Mouse (Mus musculus): ENCODE data around the gene Rbm41. TPM values are rescaled to one million over a fixed set of nuclear protein-coding genes. Genes with fewer than 3 reads are reported as not detected.

Rbm41 gene
- polyA plus RNA-seq (2015; fragmentation: Nextera tagmentation; extraction: Ambion mirVana) = 4.9 and 6.7 TPM in 2 replicates

DNA sequence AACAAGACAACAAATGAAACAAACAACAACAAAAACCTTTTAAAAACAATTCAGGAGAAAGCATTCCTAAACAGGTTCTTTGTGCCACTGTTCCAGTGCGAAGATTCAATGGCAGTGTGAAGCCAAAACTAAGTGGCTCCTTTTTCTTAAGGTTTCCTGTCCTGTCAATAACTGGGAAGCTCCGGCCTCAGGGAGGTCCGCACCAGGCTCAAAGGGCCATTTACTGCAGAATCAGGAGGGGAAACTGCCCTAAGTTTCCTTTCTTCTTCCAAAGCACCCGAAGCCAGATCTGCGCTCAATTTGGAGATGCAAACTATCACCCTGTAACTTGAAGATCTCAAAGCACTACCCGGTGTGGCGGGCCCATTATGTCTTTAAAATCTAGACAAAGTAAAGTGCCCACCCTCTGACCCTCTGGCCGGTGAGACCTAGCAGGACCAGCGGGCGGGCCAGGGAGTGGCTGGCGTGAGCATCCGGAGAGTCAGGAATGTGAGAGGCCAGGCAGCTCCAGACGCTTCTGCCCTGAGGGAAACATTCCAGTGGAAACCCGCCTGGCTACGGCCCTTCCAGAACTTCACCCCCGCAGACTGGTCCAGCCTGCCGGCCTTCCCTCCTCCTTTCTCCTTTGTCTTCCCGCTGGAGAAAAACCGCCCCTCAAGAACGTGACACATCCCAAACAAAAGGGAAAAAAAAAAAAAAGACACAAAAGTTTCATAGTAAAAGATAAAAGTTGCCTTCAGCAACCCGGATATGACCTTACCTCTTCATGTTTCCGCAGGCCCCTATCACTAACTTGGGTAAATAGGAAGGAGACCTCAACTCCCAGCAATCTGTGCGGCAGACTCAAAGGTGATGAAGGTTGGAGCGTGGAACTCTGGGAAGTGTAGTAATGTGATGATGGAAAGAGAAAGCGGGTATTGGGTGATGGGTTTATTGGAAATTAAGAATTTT, at the start of gene Rbm41:
Gene Rbm41, minus strand, starts transcription at position 856 of the 951 bp plus-strand sequence.
- Histone ChIP-seq H3K4me1 (no peaks in the 10 kb centered on the region), H3K9ac (peak within 1 kb of the TSS; percentile 73), H3K27me3 (peaks cover 28% of the 10 kb centered on the region; the same call in 1 of the 2 replicates), H3K4me3 (peak within 1 kb of the TSS; percentile 57), H3K4me2 (replicated peaks) (peak within 1 kb of the TSS; percentile 65), H3K36me3 (peaks cover 12% of the 10 kb centered on the region), H3K27ac (peak within 1 kb of the TSS; percentile 39; the same call in 1 of the 2 replicates), H3K9me3 (no peaks in the 10 kb centered on the region)
- 11% methylated on average over 25 of the region's 25 CpGs for WGBS
- ATAC-seq (ENCODE audit: low FRiP score, low read depth) = peak; percentile 93

DNA sequence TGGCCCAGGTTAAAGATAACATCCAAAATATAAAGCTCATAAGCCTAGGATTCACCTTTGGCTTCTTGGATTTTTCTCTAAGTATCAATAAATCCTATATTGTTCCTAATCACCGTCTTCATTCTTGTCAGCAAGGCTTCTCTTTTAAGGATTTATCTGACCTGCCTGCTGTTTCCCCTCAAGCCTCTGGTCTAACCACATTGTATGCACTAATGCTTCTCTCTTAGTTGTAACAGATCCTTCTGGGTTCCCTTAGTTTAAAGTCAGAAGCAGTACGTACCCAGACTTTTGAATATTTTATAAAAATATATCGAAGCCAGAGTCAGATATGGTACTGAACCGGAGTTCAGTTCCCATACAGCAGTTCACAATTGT, 283 bp upstream of the Rbm41 start:
- no peaks in the 10 kb centered on the region for H3K4me1 ChIP-seq
- no peak overlapping the region; the same call in 1 of the 2 replicates for H3K4me2 ChIP-seq (replicated peaks)
- no peak overlapping the region for H3K27ac ChIP-seq
- no peak overlapping the region for H3K9ac ChIP-seq
- ATAC-seq (ENCODE audit: low FRiP score, low read depth) = no peak
- 84% methylated on average over 4 of the region's 4 CpGs for WGBS
- H3K27me3 ChIP-seq = peaks cover 32% of the 10 kb centered on the region; the same call in 1 of the 2 replicates
- H3K36me3 ChIP-seq = peaks cover 6% of the 10 kb centered on the region; the same call in 1 of the 2 replicates
- no peaks in the 10 kb centered on the region for H3K9me3 ChIP-seq
- H3K4me3 ChIP-seq = peak overlapping the region; percentile 57

DNA sequence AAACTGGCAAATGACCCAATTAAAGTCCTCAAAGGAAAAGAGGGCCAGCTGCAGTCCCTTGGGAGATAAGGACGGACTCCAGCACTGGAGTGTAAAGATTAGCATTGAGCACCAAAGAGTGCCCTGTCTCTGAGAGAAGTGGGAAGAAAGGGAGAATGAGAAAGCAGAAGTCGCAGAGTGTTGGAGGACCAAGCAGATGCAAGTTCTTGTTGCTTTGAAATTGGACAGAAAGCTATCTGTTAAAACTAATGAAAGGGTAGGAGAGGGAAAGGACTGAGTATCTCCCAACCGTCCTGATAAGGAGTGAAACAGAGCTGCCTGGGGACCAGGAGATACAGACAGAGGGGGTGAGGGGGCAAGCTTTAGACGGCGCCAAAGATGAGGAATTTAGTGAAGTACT, 16.3 kb downstream of the Rbm41 start:
- Histone ChIP-seq H3K36me3 (peaks cover 10% of the 10 kb centered on the region; the same call in 1 of the 2 replicates), H3K4me1 (no peaks in the 10 kb centered on the region), H3K27ac (no peak overlapping the region), H3K9ac (no peak overlapping the region), H3K4me3 (no peak overlapping the region), H3K9me3 (no peaks in the 10 kb centered on the region), H3K27me3 (peaks cover 13% of the 10 kb centered on the region; the same call in 1 of the 2 replicates), H3K4me2 (replicated peaks) (no peak overlapping the region)
- WGBS = 72% methylated on average over 5 of the region's 5 CpGs
- no peak for ATAC-seq (ENCODE audit: low FRiP score, low read depth)

DNA sequence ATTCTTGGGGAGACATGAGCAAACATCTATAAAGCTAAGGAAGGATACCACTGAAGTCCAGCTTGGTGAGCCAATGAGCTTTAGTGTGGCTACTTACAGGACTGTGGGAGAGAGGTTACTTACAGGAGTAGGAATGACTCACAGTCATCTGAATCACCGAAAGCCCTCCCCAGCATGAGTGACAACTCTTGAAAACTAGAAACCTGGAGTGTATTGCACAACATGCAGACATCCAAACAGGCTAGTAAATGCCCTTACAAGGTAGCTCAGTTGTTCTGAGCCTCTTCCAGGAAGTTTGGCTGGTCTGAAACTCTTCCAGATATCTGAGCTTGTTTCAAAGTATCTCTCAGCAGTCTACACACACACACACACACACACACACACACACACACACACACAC, 64.9 kb downstream of the Rbm41 start:
- ATAC-seq (ENCODE audit: low FRiP score, low read depth) = no peak
- Histone ChIP-seq H3K36me3 (no peaks in the 10 kb centered on the region), H3K27me3 (no peaks in the 10 kb centered on the region; the same call in 1 of the 2 replicates), H3K9ac (no peak overlapping the region), H3K27ac (no peak overlapping the region), H3K9me3 (no peaks in the 10 kb centered on the region), H3K4me1 (no peaks in the 10 kb centered on the region), H3K4me3 (no peak overlapping the region), H3K4me2 (replicated peaks) (no peak overlapping the region)
- 75% methylated on average over 1 of the region's 1 CpGs for WGBS

DNA sequence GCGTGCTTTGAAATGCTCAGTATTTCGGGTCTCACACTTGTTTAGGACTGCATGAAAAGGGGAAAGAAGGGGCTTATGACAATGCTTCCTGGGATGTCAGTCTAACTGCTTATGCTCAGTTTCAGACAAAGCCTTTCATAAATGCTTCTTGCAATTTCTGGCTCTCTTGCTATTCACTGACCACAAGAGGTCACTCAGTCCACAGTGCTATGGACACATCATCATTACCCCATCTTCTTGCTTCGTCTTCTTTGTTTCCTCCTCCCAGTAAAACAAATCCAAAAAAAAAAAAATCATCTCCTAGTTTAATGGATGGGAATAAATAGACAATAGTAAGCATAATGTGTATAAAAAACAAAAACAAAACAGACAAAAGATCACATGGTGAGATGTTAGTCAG, 65.9 kb downstream of the Rbm41 start:
- no peak overlapping the region for H3K27ac ChIP-seq
- no peaks in the 10 kb centered on the region for H3K36me3 ChIP-seq
- H3K4me3 ChIP-seq = no peak overlapping the region
- no peaks in the 10 kb centered on the region for H3K9me3 ChIP-seq
- no peak for ATAC-seq (ENCODE audit: low FRiP score, low read depth)
- no peaks in the 10 kb centered on the region; the same call in 1 of the 2 replicates for H3K27me3 ChIP-seq
- 80% methylated on average over 3 of the region's 3 CpGs for WGBS
- H3K4me2 ChIP-seq (replicated peaks) = no peak overlapping the region
- H3K4me1 ChIP-seq = no peaks in the 10 kb centered on the region
- no peak overlapping the region for H3K9ac ChIP-seq

DNA sequence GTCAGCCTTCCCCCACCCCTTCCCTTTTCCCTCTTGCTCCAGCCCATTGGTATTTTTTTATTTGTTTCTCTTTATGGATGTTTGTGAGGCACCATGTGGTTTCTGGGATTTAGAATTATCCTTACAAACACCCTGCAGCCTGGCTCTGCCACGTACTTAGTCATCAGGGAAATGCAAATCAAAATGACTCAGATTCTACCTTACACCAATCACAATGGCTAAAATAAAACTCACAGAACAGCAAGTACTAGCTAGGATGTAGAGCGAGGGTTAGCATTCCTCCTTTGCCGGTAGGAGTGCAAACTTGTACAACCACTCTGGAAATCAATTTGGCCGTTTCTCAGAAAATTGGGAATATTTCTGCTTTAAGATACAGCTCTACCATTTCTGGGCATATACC, 77.8 kb downstream of the Rbm41 start:
- H3K27ac ChIP-seq = no peak overlapping the region
- no peaks in the 10 kb centered on the region for H3K4me1 ChIP-seq
- peaks cover 7% of the 10 kb centered on the region; the same call in 1 of the 2 replicates for H3K27me3 ChIP-seq
- no peak overlapping the region for H3K4me2 ChIP-seq (replicated peaks)
- no peaks in the 10 kb centered on the region for H3K36me3 ChIP-seq
- ATAC-seq (ENCODE audit: low FRiP score, low read depth) = no peak
- H3K4me3 ChIP-seq = no peak overlapping the region
- 70% methylated on average over 4 of the region's 4 CpGs for WGBS
- no peaks in the 10 kb centered on the region for H3K9me3 ChIP-seq
- no peak overlapping the region for H3K9ac ChIP-seq

DNA sequence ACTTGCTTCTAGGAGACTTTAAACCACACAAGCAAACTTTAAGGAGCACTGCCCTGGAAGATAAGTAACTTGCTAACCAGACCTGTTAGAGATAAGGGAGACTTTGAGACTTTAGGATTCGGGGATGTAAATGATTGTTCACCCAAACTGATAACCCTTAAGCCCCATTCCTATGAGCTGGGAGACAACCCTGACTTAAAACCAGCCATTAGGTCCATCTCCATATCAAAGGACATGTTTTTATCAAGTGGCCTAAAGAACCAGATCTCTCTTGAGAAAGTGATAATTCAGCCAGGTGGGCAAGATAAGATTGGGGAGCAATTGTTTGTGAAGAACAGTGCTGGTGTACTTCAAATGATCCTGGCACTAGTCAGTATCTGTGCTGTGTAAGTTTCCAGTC, 107.0 kb downstream of the Rbm41 start:
- WGBS = 52% methylated on average over 1 of the region's 1 CpGs
- H3K9me3 ChIP-seq = no peaks in the 10 kb centered on the region
- no peak for ATAC-seq (ENCODE audit: low FRiP score, low read depth)
- H3K9ac ChIP-seq = no peak overlapping the region
- no peaks in the 10 kb centered on the region for H3K36me3 ChIP-seq
- H3K4me2 ChIP-seq (replicated peaks) = no peak overlapping the region
- no peaks in the 10 kb centered on the region for H3K4me1 ChIP-seq
- no peak overlapping the region for H3K4me3 ChIP-seq
- H3K27ac ChIP-seq = no peak overlapping the region
- H3K27me3 ChIP-seq = peaks cover 7% of the 10 kb centered on the region; the same call in 1 of the 2 replicates

DNA sequence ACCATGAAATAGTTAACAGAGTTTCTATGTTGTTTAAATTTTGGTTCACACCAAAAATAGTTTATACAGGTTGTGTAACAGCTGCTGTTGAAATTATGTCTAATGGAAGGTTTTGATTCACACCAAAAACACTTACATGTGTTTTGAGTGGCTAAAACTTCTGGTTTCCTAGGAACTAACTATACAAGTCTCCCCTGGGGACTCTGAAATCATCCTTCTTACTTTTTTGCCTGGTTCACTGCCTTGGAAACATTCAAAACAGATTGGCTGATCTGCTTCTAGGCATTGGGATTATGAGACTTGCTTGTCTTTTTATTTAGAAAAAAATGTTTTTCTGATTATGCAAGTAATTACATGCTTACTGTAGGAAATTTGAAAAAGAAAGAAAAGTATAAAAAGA, 115.2 kb downstream of the Rbm41 start:
- no peaks in the 10 kb centered on the region for H3K9me3 ChIP-seq
- H3K4me2 ChIP-seq (replicated peaks) = no peak overlapping the region
- no peaks in the 10 kb centered on the region for H3K4me1 ChIP-seq
- H3K27ac ChIP-seq = no peak overlapping the region
- no peak overlapping the region for H3K9ac ChIP-seq
- no peaks in the 10 kb centered on the region for H3K36me3 ChIP-seq
- ATAC-seq (ENCODE audit: low FRiP score, low read depth) = no peak; the same call in 1 of the 2 replicates
- H3K4me3 ChIP-seq = no peak overlapping the region
- H3K27me3 ChIP-seq = peaks cover 22% of the 10 kb centered on the region; the same call in 1 of the 2 replicates

DNA sequence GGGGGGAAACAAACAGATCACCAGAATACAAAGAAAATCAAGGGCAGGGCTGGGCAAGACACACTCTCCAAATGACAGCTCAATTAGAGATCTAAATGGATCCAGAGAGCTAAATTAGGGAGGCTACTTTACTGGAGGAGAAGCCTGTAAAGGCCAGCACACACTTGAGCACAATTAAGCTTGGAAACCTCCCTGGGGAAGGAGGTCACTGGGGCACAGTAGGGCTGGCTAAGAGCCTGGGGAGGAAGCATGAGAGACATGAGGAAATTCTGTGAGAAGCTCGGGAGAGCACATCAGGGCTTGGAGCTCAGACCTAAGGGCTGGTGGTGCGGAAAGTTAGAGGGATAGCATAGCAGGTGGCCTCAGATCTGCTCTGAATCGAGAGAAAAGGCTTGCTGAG, 120.5 kb downstream of the Rbm41 start:
- H3K4me2 ChIP-seq (replicated peaks) = no peak overlapping the region
- 38% methylated on average over 3 of the region's 3 CpGs for WGBS
- no peak overlapping the region for H3K27ac ChIP-seq
- no peak for ATAC-seq (ENCODE audit: low FRiP score, low read depth)
- no peaks in the 10 kb centered on the region for H3K9me3 ChIP-seq
- H3K4me3 ChIP-seq = no peak overlapping the region
- H3K27me3 ChIP-seq = peaks cover 18% of the 10 kb centered on the region; the same call in 1 of the 2 replicates
- no peaks in the 10 kb centered on the region for H3K4me1 ChIP-seq
- H3K36me3 ChIP-seq = no peaks in the 10 kb centered on the region
- no peak overlapping the region for H3K9ac ChIP-seq

DNA sequence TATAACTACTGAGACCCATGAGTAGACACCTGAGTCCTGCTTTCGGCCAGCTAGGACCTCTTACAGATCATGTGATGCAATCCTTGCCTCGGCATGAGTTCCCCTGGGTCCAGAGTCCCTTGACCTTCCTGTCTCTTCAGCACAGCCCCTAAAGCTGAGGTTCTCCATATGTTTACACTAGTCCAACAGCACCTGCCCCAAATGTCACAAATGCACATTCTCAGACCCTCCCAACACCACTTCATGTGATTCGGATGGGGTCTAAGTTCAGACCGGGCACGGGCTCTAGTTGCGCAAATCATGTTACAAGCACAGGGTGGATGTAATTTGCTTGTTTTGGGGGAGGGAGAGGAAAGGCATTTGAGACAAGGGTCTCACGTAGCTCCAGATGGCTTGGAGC, 121.3 kb downstream of the Rbm41 start:
- H3K9ac ChIP-seq = no peak overlapping the region

DNA sequence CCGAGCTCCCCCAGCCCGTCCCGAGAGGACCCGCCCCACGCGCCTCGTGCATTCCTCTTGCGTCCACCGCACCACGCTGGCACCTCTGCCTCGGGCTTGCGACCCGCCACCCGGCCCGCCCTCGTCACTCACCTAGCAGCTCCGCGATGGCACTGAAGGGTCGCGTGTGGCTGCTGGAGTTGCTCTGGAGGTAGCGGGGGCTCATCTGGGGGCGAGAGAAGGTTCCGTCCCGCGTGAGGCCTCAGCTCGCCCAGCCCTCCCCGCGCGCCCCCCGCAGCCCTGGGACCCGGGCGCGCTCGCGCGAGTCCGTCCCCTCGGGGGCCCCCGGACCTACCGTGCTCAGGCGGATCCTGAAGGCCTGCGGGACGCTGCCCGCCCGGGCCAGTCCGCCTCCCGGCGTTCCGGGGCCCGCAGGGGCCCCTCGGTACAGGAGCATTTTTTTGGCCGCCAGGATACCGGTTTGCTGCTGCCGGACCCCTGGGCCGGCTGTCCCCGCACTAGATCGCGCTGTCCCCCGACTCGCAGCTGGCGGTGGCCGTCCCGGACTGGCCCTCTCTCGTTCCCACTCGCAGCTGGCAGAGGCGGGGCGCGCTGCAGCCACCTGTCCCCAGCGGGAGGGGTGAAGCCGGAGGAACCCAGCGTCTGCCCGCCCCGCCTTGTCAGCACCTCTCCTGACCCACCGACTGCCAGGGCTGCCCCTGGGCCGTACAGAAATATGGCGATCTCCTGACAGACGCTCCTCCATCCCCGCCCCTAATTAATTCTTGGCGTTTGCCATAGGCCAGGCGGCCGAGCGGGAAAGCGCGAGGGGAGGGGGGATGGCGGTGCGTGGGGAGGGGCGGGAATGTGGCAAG, 127.2 kb downstream of the Rbm41 start, which contains the start of gene Morc4:
Gene Morc4, minus strand, starts transcription at position 740 of the 854 bp plus-strand sequence.
- no peaks in the 10 kb centered on the region for H3K4me1 ChIP-seq
- peak within 1 kb of the TSS; percentile 39; the same call in 1 of the 2 replicates for H3K27ac ChIP-seq

More for the DNA sequence above, 121.3 kb downstream of the Rbm41 start:
- Histone ChIP-seq H3K9me3 (no peaks in the 10 kb centered on the region), H3K4me2 (replicated peaks) (no peak overlapping the region), H3K36me3 (no peaks in the 10 kb centered on the region), H3K27me3 (peaks cover 22% of the 10 kb centered on the region; the same call in 1 of the 2 replicates), H3K27ac (no peak overlapping the region), H3K4me1 (no peaks in the 10 kb centered on the region), H3K4me3 (no peak overlapping the region)
- ATAC-seq (ENCODE audit: low FRiP score, low read depth) = no peak
- 79% methylated on average over 7 of the region's 7 CpGs for WGBS

More for the DNA sequence above, 127.2 kb downstream of the Rbm41 start, which contains the start of gene Morc4:
- Histone ChIP-seq H3K36me3 (no peaks in the 10 kb centered on the region), H3K4me2 (replicated peaks) (peak within 1 kb of the TSS; percentile 65), H3K4me3 (peak within 1 kb of the TSS; percentile 60), H3K9ac (peak within 1 kb of the TSS; percentile 72), H3K9me3 (no peaks in the 10 kb centered on the region), H3K27me3 (peaks cover 33% of the 10 kb centered on the region; the same call in 1 of the 2 replicates)
- WGBS = 16% methylated on average over 61 of the region's 87 CpGs
- peak; percentile 91 for ATAC-seq (ENCODE audit: low FRiP score, low read depth)

Measured in limb, embryonic 13.5 days (tissue).